Mouse (Mus musculus) lung, postnatal 4 days (tissue): ENCODE data around the gene Zkscan4.

Experiments used
- DNase-seq, 2 experiments: peaks; one replicate each; pipeline ENCODE4 v3.0.0; 2021

Gene Zkscan4

GRCm38 (mm10) chr13:21530136-21530535, 51.4 kb downstream of the Zkscan4 start:
- no peak for DNase-seq

- peak; percentile 91 to 93 for DNase-seq
Observed at GRCm38 (mm10) chr13:21530781-21531201, 52.1 kb downstream of the Zkscan4 start, which contains the start of gene Zkscan8. TSS of gene Zkscan8 (minus strand) at chr13:21531120.
